Mouse (Mus musculus): ENCODE results near the gene Ubxn1. TPM values are rescaled to one million over a fixed set of nuclear protein-coding genes. Genes with fewer than 3 reads are reported as not detected.

The Ubxn1 gene
- 164 and 180 TPM in 2 replicates for polyA plus RNA-seq (2015; fragmentation: Nextera tagmentation; extraction: Ambion mirVana)

DNA sequence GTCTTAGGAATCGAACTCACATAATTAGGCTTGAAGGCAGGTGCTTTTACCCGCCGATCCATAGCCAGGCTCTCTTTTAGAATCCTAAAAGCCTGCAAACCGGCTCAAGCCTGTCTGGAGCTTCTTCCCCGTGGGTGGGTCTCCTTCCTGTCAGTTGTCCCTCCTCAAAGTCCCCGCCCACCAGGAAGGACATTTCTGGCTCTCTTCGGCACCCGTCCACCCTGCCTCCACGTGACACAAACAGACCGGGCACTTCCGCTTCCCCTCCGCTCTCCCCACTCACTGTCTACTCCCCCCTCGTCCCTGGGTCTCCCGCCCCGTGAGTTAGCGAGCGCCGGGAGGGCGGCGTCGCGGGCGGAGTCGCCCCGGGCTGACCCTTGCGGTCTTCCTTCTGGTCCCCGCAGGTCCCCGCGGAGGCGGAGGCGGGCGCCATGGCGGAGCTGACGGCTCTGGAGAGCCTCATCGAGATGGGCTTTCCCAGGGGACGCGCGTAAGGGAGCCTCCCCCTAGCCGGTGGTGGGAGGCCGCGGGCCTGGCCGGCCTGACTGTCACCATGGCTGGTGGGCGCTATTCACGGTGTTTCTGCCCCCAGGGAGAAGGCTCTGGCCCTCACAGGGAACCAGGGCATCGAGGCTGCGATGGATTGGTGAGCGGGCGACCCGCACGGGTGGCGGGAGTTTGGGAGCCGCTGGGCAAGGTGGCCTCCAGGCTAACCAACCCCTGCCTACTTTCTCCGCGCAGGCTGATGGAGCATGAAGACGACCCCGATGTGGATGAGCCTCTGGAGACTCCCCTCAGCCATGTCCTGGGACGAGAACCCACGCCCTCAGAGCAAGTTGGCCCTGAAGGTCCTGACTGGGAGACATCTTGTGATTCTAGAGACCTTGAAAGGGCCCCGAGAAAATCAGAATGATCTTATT, at the start of gene Ubxn1:
TSS of gene Ubxn1 (plus strand) at position 230 of the 920 bp plus-strand sequence.

DNA sequence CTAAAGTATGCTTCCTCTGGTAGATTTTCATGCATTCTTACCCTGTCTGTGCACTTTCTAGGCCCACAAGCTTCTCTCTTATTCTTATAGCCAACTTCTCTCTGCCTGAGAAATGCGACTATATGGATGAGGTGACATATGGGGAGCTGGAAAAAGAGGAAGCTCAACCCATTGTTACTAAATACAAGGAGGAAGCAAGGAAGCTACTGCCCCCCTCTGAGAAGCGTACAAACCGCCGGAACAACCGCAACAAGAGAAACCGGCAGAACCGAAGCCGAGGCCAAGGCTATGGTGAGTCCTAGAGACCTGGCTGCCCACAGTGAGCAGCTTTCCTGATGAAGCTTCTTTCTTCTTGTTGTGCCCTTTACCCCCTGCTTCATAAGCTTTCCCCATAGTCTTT, 41.6 kb upstream of the Ubxn1 start, which contains the start of gene AC129217.1:
TSS of gene AC129217.1 (plus strand) at position 114 of the 400 bp plus-strand sequence.

DNA sequence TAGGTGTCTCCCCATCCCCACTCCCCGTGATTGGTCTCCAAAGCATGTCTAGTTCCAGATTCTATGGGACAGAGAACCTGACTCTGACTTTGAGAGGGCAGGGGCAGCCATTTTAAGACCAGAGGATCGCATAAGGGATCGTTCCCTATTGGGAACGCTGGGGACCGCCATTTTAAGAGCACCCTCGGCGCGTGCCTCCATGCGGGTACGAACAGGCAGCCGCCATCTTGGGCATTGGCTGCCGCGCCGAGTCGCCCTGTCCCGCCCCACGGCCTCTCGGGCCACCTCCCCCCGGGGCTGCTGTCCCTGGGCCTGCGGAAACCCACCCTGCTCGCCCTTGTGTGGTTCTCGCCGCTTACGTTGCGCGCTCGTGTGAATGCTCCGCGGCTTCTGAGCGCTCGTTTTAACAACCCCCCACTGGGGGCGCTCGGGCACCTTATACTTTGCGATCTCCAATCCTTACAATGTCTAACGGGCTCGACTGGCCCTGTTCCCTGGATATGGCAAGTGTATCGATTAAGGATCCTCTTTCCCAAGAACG, 34.0 kb upstream of the Ubxn1 start, which contains the start of gene Bscl2:
TSS of gene Bscl2 (plus strand) at position 217 of the 541 bp plus-strand sequence.

DNA sequence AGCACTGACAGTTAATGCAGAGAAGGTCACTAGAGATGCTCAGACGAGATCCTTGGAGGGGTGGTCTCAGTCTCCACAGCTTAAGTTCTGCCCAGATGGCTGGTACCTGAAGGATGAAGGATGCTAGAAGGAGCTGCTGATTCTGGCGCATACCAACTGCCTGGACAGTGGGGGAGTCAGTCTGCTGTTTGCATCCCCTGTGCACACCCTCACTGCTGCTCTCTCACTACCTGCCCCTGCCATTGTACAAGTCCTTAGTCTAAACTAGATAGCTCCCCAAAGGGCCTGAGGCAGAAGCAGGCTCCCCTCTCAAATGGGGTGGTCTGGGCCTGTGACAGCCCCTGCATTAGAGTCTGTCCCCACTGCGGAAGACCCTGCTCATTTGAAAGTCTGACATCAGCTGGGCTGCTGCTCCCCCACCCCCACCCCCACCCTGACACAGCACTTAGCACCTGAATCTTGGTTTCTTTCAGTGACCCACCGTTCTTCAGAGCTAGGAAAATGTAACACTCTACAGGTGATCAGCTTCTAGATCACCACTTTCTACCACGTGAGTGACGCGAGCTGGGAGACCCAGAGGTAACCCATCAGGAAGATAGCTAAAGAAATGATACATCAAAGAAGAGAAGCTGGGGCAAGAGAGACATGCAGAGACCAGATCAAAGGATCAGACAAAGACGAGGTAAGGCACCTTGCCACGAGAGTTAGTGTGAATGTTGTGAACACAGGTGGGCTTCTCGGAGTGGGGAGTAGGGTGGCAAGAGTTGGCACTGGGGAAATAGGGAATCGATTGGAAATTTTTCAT, 32.0 kb upstream of the Ubxn1 start, which contains the start of gene Gng3:
TSS of gene Gng3 (minus strand) at position 92 of the 805 bp plus-strand sequence.

DNA sequence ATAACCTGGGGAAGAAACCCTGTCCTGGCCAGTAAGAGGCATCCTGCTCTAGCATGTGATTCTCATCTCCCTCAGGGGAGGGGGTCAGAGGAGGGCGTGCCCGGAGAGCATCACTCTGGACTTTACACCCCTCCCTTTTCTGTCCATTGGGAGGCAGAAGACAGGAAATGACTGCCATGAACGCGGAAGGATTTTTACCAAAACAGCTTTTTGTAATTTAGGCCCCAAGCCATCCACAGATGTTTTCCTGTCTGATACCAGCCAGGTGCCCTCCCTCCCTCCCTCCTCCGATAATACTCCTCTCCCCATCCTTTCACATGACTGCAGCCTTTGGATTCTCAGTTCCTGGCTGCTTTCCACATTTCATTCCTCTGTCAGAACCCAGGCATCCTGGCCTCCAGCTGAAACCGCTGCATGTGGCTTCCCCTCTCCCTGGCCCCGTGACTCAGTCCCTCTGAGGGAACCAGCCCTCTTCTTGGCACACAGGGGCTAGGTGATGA, 20.8 kb upstream of the Ubxn1 start, which contains the start of gene Lrrn4cl:
TSS of gene Lrrn4cl (plus strand) at position 367 of the 500 bp plus-strand sequence.

DNA sequence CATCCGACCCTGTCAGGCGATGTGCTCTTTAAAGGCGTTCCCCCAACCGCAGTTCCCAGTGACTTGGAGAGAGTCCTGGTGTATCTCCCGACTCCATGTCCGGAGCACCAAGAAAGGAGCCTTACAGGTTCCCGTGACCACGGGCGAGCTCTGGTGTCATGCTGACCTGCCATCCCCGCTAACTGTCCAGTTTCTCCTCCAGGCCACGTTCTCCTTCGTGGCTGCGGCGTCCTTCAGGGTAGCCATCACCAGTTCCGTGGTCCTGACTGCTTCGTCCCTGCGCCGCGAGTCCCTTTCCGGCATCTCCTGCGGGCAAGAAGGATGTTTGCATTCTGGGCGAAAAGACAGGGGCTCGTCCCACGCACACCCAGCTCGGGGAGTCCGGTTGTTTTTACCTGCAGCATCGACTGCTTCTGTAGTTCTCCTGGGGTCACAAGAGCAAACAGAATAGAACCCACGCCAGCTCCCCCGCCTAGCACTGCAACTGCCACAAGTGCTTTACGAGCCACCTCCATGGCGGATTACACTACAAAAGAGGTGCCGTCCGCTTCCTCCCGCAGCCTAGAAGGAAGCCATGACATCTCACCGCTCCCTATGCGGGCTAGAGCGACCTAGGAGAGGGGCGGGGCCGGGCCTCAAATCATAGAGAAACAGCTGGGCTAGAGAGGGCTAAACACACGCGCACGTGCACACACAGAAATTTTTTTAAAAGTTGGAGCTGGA, 9.2 kb downstream of the Ubxn1 start, which contains the start of gene Uqcc3:
TSS of gene Uqcc3 (minus strand) at position 613 of the 723 bp plus-strand sequence.

DNA sequence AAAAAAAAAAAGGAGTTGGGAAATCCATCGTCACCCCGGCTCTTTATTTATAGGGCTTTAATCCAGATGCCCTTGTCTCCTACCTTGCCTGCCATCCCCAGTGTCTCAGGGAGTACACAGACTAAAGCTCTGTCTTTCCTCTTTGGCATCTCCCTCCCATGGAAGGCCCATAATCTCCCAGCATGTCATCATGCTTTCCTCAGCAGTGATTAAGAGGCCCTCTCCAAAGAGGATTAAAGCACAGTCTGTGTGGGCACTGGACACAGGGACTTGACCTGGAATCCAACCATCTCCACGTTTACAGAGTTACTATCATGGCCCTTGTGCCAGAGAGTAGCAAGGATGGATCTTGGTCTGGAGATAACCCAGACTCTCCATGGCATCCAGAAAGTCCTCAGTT, 12.3 kb downstream of the Ubxn1 start, which contains the start of the genes Lbhd1 and Gm49403:
TSS of gene Lbhd1 (plus strand) at position 117 of the 400 bp plus-strand sequence.
TSS of gene Gm49403 (plus strand) at position 315 of the 400 bp plus-strand sequence.

DNA sequence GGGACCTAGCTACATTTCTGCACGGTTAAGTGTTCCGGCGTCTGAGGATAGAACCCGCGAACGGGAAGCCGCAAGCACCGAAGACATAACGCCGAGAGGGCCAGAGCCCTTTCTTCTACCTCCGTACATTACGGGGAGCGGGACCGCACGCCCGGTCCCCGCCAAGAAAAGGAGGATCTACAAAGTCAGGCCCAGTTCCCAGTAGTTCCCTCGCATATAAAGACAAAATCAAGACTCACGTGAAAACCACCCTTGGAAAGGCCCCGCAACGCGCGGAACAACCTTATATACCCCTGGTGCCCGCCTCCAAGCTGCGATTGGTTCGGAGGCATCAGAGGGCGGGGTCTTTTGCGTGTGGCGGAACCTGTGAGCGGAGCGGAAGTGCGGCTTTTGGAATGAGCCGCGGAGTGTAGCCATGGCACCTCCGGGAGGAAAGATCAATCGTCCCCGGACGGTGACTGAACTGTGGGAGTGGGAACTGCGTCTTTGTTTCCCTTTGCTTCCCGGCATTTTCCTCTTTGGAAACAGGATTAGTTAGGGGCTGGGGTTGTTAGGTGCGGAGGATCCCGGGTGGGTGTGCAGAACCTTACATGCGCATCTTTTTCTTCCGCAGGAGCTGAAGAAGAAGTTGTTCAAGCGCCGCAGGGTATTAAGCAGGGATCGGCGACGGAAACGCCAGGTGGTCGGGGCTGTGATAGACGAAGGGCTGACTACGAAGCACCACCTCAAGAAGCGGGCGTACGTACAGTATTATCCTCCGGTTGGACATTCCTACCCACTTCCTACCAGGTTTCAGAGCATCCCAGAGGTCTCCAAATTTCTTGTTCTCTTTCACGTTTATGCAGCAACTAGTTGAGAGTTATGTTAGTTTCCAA, 17.5 kb downstream of the Ubxn1 start, which contains the start of the genes 1810009A15Rik and Gm49416:
TSS of gene 1810009A15Rik (plus strand) at position 343 of the 875 bp plus-strand sequence.
TSS of gene Gm49416 (plus strand) at position 416 of the 875 bp plus-strand sequence.

DNA sequence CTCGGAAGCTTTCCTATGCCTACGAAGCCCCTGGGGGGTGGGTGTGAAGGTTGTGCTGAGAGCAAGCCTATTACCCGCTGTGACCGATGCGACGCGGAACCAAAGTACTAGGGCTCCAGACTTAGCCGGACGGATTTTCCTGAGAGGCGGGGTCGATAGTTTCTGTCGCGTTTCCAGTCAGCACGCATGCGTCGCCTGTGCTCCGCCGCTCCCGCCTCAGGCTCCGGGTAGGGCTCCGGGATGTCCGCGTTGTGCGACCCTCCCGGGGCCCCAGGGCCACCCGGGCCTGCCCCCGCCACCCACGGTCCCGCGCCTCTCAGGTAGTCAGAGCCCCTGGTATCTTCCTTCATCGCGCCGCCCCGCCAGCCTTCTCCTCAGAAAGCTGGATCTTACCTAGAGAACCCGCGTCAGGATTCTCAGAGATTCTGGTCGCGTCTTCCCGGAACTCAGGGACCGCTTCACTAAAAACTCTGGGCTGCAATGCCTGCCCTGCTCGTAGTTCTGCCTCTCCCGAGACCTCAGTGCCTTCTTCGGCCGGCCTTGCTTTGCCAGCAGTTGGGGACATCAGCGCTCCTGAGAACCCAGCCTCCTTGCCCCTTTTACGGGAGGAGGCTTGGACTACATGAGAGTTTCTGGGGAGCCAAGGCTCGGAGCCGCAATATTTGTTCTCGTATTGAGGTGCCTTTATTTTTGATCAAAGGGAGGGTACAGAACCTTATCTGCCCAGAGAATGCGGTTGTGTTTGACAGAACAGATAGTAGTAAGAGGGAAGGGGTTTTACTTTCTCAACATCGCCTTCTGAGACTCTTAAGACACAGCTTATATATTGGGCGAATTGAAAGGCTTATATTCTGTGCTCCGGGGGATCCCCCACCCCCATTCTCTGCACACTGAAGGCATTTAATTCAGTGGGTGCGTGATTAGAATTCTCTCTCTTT, 21.8 kb downstream of the Ubxn1 start, which contains the start of gene Ints5:
TSS of gene Ints5 (plus strand) at position 177 of the 938 bp plus-strand sequence.

DNA sequence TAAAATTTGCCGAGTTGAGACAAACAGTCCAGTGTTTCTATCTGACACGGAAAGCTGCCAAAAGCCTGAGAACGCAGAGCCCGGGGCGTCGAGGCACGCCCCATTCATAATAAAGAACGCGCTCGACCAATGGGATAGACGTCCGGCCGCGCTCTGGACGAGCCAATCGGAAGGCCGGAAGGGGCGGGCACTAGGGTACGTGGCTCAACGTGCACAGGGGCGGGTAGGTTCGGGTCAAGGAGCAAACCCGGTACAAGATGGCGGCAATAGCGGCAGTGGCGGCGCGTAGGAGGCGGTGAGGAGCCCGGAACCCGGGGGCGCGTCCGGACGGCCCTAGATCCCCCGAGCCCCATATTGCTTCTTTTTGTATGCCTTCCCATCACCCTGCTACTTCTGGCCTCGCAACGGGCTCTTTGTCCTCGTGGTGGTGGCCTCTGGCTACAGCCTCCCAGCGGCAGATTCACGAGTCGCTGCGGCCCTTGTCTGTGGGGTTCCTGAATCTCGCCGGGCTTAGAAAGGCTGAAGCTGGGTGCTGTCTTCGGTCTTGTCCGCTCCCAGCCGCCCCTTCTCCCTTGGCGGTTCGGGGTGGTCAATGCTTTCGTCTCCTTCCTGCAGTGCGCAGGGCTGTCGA, 26.7 kb downstream of the Ubxn1 start, which contains the start of gene Ganab:
TSS of gene Ganab (plus strand) at position 207 of the 631 bp plus-strand sequence.

DNA sequence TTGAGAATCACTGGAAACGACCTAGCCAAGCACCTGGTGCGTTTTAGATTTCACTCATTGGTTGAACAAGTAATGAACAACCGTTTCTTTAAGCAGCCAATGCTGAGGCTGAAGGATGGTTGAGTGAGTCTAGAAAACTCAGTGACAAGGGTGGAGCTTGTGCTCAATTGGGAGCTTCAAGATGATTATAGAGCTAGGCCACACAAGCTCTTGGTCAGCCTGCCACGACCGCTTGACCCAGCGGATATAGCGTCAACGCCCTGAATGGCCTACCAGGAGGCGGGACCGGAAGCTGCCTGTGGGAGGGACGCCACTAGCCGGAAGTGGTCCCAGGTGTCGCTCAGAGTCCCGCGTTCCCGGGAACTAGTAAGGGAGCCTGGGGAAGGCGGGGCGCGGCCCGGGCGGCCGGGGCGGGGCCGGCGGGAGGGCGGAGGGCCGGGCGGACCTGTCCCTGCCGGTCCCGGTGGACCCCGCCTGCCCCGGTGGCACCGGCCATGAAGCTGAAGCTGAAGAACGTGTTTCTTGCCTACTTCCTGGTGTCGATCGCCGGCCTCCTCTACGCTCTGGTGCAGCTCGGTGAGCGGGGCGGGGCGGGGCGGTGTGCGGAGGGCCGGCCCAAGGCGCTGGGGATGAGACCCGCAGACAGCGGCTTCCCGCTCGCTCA, 48.9 kb downstream of the Ubxn1 start, which contains the start of gene B3gat3:
TSS of gene B3gat3 (plus strand) at position 302 of the 664 bp plus-strand sequence.

Small RNA genes within 50 kb of the gene (microRNA-seq; reads per million reads assigned to microRNA genes)
- 0 to 0.21 reads per million in 2 experiments for gene Mir5136

Other genes with a start within 250 kb of the Ubxn1 start
- 0.02 and 0.03 TPM in 2 replicates for gene Chrm1, start 207.7 kb upstream of the Ubxn1 start, polyA plus RNA-seq (2015; fragmentation: Nextera tagmentation; extraction: Ambion mirVana)
- gene Slc3a2, start 148.1 kb upstream of the Ubxn1 start, polyA plus RNA-seq (2015; fragmentation: Nextera tagmentation; extraction: Ambion mirVana) = 43.4 and 65.1 TPM in 2 replicates
- gene Wdr74, start 135.7 kb upstream of the Ubxn1 start, polyA plus RNA-seq (2015; fragmentation: Nextera tagmentation; extraction: Ambion mirVana) = 39.3 and 41.2 TPM in 2 replicates
- gene 1700092M07Rik, start 130.8 kb upstream of the Ubxn1 start, polyA plus RNA-seq (2015; fragmentation: Nextera tagmentation; extraction: Ambion mirVana) = 0.66 TPM in 1 of 2 replicates, not detected in the other
- 66.0 and 69.0 TPM in 2 replicates for gene Stx5a, start 130.1 kb upstream of the Ubxn1 start, polyA plus RNA-seq (2015; fragmentation: Nextera tagmentation; extraction: Ambion mirVana)
- gene Nxf1, start 114.4 kb upstream of the Ubxn1 start, polyA plus RNA-seq (2015; fragmentation: Nextera tagmentation; extraction: Ambion mirVana) = 54.0 and 56.1 TPM in 2 replicates
- 154 and 161 TPM in 2 replicates for gene Tmem223, start 100.5 kb upstream of the Ubxn1 start, polyA plus RNA-seq (2015; fragmentation: Nextera tagmentation; extraction: Ambion mirVana)
- gene Tmem179b, start 97.0 kb upstream of the Ubxn1 start, polyA plus RNA-seq (2015; fragmentation: Nextera tagmentation; extraction: Ambion mirVana) = 45.0 and 52.0 TPM in 2 replicates
- gene Taf6l, start 85.1 kb upstream of the Ubxn1 start, polyA plus RNA-seq (2015; fragmentation: Nextera tagmentation; extraction: Ambion mirVana) = 13.8 and 14.2 TPM in 2 replicates
- 106 and 107 TPM in 2 replicates for gene Polr2g, start 72.9 kb upstream of the Ubxn1 start, polyA plus RNA-seq (2015; fragmentation: Nextera tagmentation; extraction: Ambion mirVana)
- gene Zbtb3, start 68.9 kb upstream of the Ubxn1 start, polyA plus RNA-seq (2015; fragmentation: Nextera tagmentation; extraction: Ambion mirVana) = 1.4 and 1.6 TPM in 2 replicates
- gene Ttc9c, start 52.2 kb upstream of the Ubxn1 start, polyA plus RNA-seq (2015; fragmentation: Nextera tagmentation; extraction: Ambion mirVana) = 18.6 and 18.7 TPM in 2 replicates
- gene Hnrnpul2, start 51.5 kb upstream of the Ubxn1 start, polyA plus RNA-seq (2015; fragmentation: Nextera tagmentation; extraction: Ambion mirVana) = 2.9 and 3.4 TPM in 2 replicates
- gene AC129217.1, start 41.7 kb upstream of the Ubxn1 start, polyA plus RNA-seq (2015; fragmentation: Nextera tagmentation; extraction: Ambion mirVana) = not detected in 2 replicates
- 25.2 and 79.5 TPM in 2 replicates for gene Bscl2, start 34.0 kb upstream of the Ubxn1 start, polyA plus RNA-seq (2015; fragmentation: Nextera tagmentation; extraction: Ambion mirVana)
- 0.43 and 0.46 TPM in 2 replicates for gene Gng3, start 32.3 kb upstream of the Ubxn1 start, polyA plus RNA-seq (2015; fragmentation: Nextera tagmentation; extraction: Ambion mirVana)
- 8.7 and 11.7 TPM in 2 replicates for gene Lrrn4cl, start 20.7 kb upstream of the Ubxn1 start, polyA plus RNA-seq (2015; fragmentation: Nextera tagmentation; extraction: Ambion mirVana)
- 91.7 and 93.1 TPM in 2 replicates for gene Uqcc3, start 9.4 kb downstream of the Ubxn1 start, polyA plus RNA-seq (2015; fragmentation: Nextera tagmentation; extraction: Ambion mirVana)
- gene Lbhd1, start 12.2 kb downstream of the Ubxn1 start, polyA plus RNA-seq (2015; fragmentation: Nextera tagmentation; extraction: Ambion mirVana) = 28.4 and 33.6 TPM in 2 replicates
- gene Gm49403, start 12.4 kb downstream of the Ubxn1 start, polyA plus RNA-seq (2015; fragmentation: Nextera tagmentation; extraction: Ambion mirVana) = not detected in 2 replicates
- gene 1810009A15Rik, start 17.4 kb downstream of the Ubxn1 start, polyA plus RNA-seq (2015; fragmentation: Nextera tagmentation; extraction: Ambion mirVana) = 34.6 and 42.1 TPM in 2 replicates
- gene Gm49416, start 17.4 kb downstream of the Ubxn1 start, polyA plus RNA-seq (2015; fragmentation: Nextera tagmentation; extraction: Ambion mirVana) = not detected in 2 replicates
- gene Ints5, start 21.5 kb downstream of the Ubxn1 start, polyA plus RNA-seq (2015; fragmentation: Nextera tagmentation; extraction: Ambion mirVana) = 14.6 and 15.7 TPM in 2 replicates
- gene Ganab, start 26.6 kb downstream of the Ubxn1 start, polyA plus RNA-seq (2015; fragmentation: Nextera tagmentation; extraction: Ambion mirVana) = 23.3 and 26.7 TPM in 2 replicates
- gene B3gat3, start 48.9 kb downstream of the Ubxn1 start, polyA plus RNA-seq (2015; fragmentation: Nextera tagmentation; extraction: Ambion mirVana) = 25.2 and 29.5 TPM in 2 replicates
- gene Rom1, start 57.9 kb downstream of the Ubxn1 start, polyA plus RNA-seq (2015; fragmentation: Nextera tagmentation; extraction: Ambion mirVana) = 3.1 and 3.5 TPM in 2 replicates
- gene Eml3, start 58.1 kb downstream of the Ubxn1 start, polyA plus RNA-seq (2015; fragmentation: Nextera tagmentation; extraction: Ambion mirVana) = 12.5 and 14.2 TPM in 2 replicates
- gene Mta2, start 70.4 kb downstream of the Ubxn1 start, polyA plus RNA-seq (2015; fragmentation: Nextera tagmentation; extraction: Ambion mirVana) = 51.8 and 59.1 TPM in 2 replicates
- gene Tut1, start 82.4 kb downstream of the Ubxn1 start, polyA plus RNA-seq (2015; fragmentation: Nextera tagmentation; extraction: Ambion mirVana) = 13.4 and 14.3 TPM in 2 replicates
- gene Eef1g, start 95.5 kb downstream of the Ubxn1 start, polyA plus RNA-seq (2015; fragmentation: Nextera tagmentation; extraction: Ambion mirVana) = 377 and 401 TPM in 2 replicates
- 65.9 and 67.3 TPM in 2 replicates for gene Ahnak, start 117.8 kb downstream of the Ubxn1 start, polyA plus RNA-seq (2015; fragmentation: Nextera tagmentation; extraction: Ambion mirVana)
- 1.4 and 2.8 TPM in 2 replicates for gene Scgb1a1, start 216.5 kb downstream of the Ubxn1 start, polyA plus RNA-seq (2015; fragmentation: Nextera tagmentation; extraction: Ambion mirVana)

All from skeletal muscle tissue, postnatal 0 days (tissue).